Mouse (Mus musculus) lung, embryonic 14.5 days (tissue): ENCODE measurements at regions not wholly inside any gene's neighbourhood (a gene's known extent, or its start where the extent isn't known, plus 50 kb on each side); places are given as distances from the start of the nearest gene placed in this dataset.

Experiments
- ATAC-seq: fragments of 200-750 bp; cut with Nextera tagmentation; 2 replicates; pipeline ENCODE4 v1.8.0; 2017; ENCODE audit warnings: mild to moderate bottlenecking, moderate TSS enrichment, moderate library complexity; ENCODE audit not compliant: insufficient read depth
- DNase-seq: peaks from one replicate; pipeline ENCODE4 v3.0.0-alpha.2; 2015
- H3K27ac ChIP-seq: fragments of 300-500 bp; sonication (generic); 2 replicates; pipeline ENCODE4 v1.5.1; 2014; ENCODE audit warnings: low read depth, mild to moderate bottlenecking, moderate library complexity
- H3K27me3 ChIP-seq: fragments of 300-500 bp; sonication (generic); 2 replicates; pipeline ENCODE4 v1.6.1; 2014; ENCODE audit warnings: low read length, control low read depth; ENCODE audit not compliant: insufficient read depth
- H3K36me3 ChIP-seq: fragments of 300-500 bp; sonication (generic); 2 replicates; pipeline ENCODE4 v1.6.1; 2014; ENCODE audit warnings: control low read depth; ENCODE audit not compliant: insufficient read depth
- H3K4me1 ChIP-seq: fragments of 300-500 bp; sonication (generic); 2 replicates; pipeline ENCODE4 v1.6.1; 2014; ENCODE audit warnings: antibody characterized with exemption, control low read depth; ENCODE audit not compliant: insufficient read depth
- H3K4me2 ChIP-seq: fragments of 300-500 bp; sonication (generic); 2 replicates; pipeline ENCODE4 v1.6.1; 2014; ENCODE audit warnings: mild to moderate bottlenecking
- H3K4me3 ChIP-seq: fragments of 300-500 bp; sonication (generic); 2 replicates; pipeline ENCODE4 v1.5.1; 2014; ENCODE audit warnings: low read depth, low read length
- H3K9ac ChIP-seq: fragments of 300-500 bp; sonication (generic); 2 replicates; pipeline ENCODE4 v1.6.1; 2014
- H3K9me3 ChIP-seq: fragments of 300-500 bp; sonication (generic); 2 replicates; pipeline ENCODE4 v1.6.1; 2016; ENCODE audit warnings: low read depth, low read length, control low read depth
- CTCF ChIP-seq: IDR thresholded peaks from 2 replicates; pipeline ENCODE4 v1.5.1; 2016; ENCODE audit warnings: antibody characterized with exemption, low read depth
- WGBS: fragments of 180-500 bp; shearing (Covaris S2); extraction: QIAGEN DNeasy Blood & Tissue Kit; methylation state at CpG from one replicate; pipeline ENCODE4 v1.1.7; 2014; 5-methylcytosine and 5-hydroxymethylcytosine counted together

GRCm38 (mm10) chr15:97620261-97620660 is 85.4 kb downstream of the Rpap3 start:
- Histone ChIP-seq H3K9ac (no peak overlapping the region), H3K27me3 (no peaks in the 10 kb centered on the region), H3K4me1 (no peaks in the 10 kb centered on the region), H3K36me3 (no peaks in the 10 kb centered on the region), H3K27ac (no peak overlapping the region), H3K9me3 (no peaks in the 10 kb centered on the region), H3K4me3 (no peak overlapping the region), H3K4me2 (no peak overlapping the region)
- TF ChIP-seq CTCF = no peak
- ATAC-seq (no peak), DNase-seq (peak; percentile 53)
- 49% methylated on average over 6 of the region's 6 CpGs for WGBS

- Histone ChIP-seq H3K27me3 (no peaks in the 10 kb centered on the region), H3K4me1 (no peaks in the 10 kb centered on the region), H3K27ac (no peak overlapping the region), H3K36me3 (no peaks in the 10 kb centered on the region), H3K9ac (no peak overlapping the region), H3K9me3 (no peaks in the 10 kb centered on the region), H3K4me3 (no peak overlapping the region), H3K4me2 (no peak overlapping the region)
- TF ChIP-seq CTCF = no peak
- WGBS = 82% methylated on average over 7 of the region's 7 CpGs
- DNase-seq (no peak), ATAC-seq (no peak)
These were observed 85.9 kb downstream of the Rpap3 start for GRCm38 (mm10) chr15:97619764-97620163.

- H3K9ac ChIP-seq = no peak overlapping the region
- ATAC-seq (no peak), DNase-seq (peak; percentile 30)
- H3K36me3 ChIP-seq = no peaks in the 10 kb centered on the region
- no peak overlapping the region for H3K27ac ChIP-seq
- H3K9me3 ChIP-seq = no peaks in the 10 kb centered on the region
- peak; percentile 45 for TF ChIP-seq CTCF
- no peaks in the 10 kb centered on the region for H3K27me3 ChIP-seq
- no peaks in the 10 kb centered on the region for H3K4me1 ChIP-seq
- 66% methylated on average over 2 of the region's 2 CpGs for WGBS
- no peak overlapping the region for H3K4me2 ChIP-seq
- H3K4me3 ChIP-seq = no peak overlapping the region
These were observed 93.3 kb downstream of the Rpap3 start for GRCm38 (mm10) chr15:97612325-97612724.

- no peak overlapping the region for H3K4me2 ChIP-seq
- H3K36me3 ChIP-seq = no peaks in the 10 kb centered on the region
- TF ChIP-seq CTCF = no peak
- H3K27me3 ChIP-seq = no peaks in the 10 kb centered on the region
- DNase-seq = no peak
- no peaks in the 10 kb centered on the region for H3K4me1 ChIP-seq
- 85% methylated on average over 4 of the region's 4 CpGs for WGBS
- H3K9me3 ChIP-seq = no peaks in the 10 kb centered on the region
- no peak overlapping the region for H3K27ac ChIP-seq
- no peak for ATAC-seq
- no peak overlapping the region for H3K4me3 ChIP-seq
- no peak overlapping the region for H3K9ac ChIP-seq
These were observed 94.9 kb downstream of the Rpap3 start for GRCm38 (mm10) chr15:97610767-97611166.

GRCm38 (mm10) chr15:97609496-97609895 is 96.1 kb downstream of the Rpap3 start:
- Histone ChIP-seq H3K9me3 (no peaks in the 10 kb centered on the region), H3K4me3 (no peak overlapping the region), H3K27ac (no peak overlapping the region), H3K36me3 (no peaks in the 10 kb centered on the region), H3K4me1 (no peaks in the 10 kb centered on the region), H3K27me3 (no peaks in the 10 kb centered on the region), H3K4me2 (no peak overlapping the region), H3K9ac (no peak overlapping the region)
- ATAC-seq (no peak), DNase-seq (no peak)
- 47% methylated on average over 7 of the region's 7 CpGs for WGBS
- TF ChIP-seq CTCF = no peak

GRCm38 (mm10) chr15:97608651-97609050 is 97.0 kb downstream of the Rpap3 start:
- H3K4me2 ChIP-seq = no peak overlapping the region
- H3K9ac ChIP-seq = no peak overlapping the region
- no peak overlapping the region for H3K27ac ChIP-seq
- 71% methylated on average over 7 of the region's 7 CpGs for WGBS
- H3K27me3 ChIP-seq = no peaks in the 10 kb centered on the region
- H3K4me3 ChIP-seq = no peak overlapping the region
- no peaks in the 10 kb centered on the region for H3K4me1 ChIP-seq
- DNase-seq (no peak), ATAC-seq (no peak)
- H3K9me3 ChIP-seq = no peaks in the 10 kb centered on the region
- H3K36me3 ChIP-seq = no peaks in the 10 kb centered on the region
- TF ChIP-seq CTCF = no peak

GRCm38 (mm10) chr15:97607617-97608206 is 97.9 kb downstream of the Rpap3 start:
- ATAC-seq = no peak

More at GRCm38 (mm10) chr15:97607617-97608206, 97.9 kb downstream of the Rpap3 start:
- Histone ChIP-seq H3K9ac (no peak overlapping the region), H3K9me3 (no peaks in the 10 kb centered on the region), H3K4me1 (no peaks in the 10 kb centered on the region), H3K4me2 (no peak overlapping the region), H3K27me3 (no peaks in the 10 kb centered on the region), H3K36me3 (no peaks in the 10 kb centered on the region), H3K4me3 (no peak overlapping the region), H3K27ac (no peak overlapping the region)
- DNase-seq = no peak
- TF ChIP-seq CTCF = no peak
- WGBS = 71% methylated on average over 15 of the region's 15 CpGs
